Mouse (Mus musculus): Measurements from ENCODE around the gene Stpg4. TPM values are rescaled to one million over a fixed set of nuclear protein-coding genes. Genes with fewer than 3 reads are reported as not detected.

Gene Stpg4
- total and polyA plus RNA-seq, 3 experiments = 0.33 TPM; not detected in 2

GRCm38 (mm10) chr17:87445337-87445916, 17.9 kb upstream of the Stpg4 start:
- peaks cover 53% of the 10 kb centered on the region for H3K4me1 ChIP-seq (ENCODE audit: insufficient read depth, low read depth, low read length)
- no peaks in the 10 kb centered on the region for H3K27me3 ChIP-seq (ENCODE audit: insufficient read depth, low read length)
- H3K9me3 ChIP-seq (replicated peaks) = no peaks in the 10 kb centered on the region
- peaks cover 30% of the 10 kb centered on the region for H3K36me3 ChIP-seq (replicated peaks)
- peak overlapping the region; percentile 84 for H3K4me3 ChIP-seq (ENCODE audit: low read depth, low read length)
- TF ChIP-seq GATA1 (IDR thresholded peaks at IDR 0.05; ENCODE audit: borderline replicate concordance, low read length) (no peak), CTCF (IDR thresholded peaks at IDR 0.05; ENCODE audit: low read depth, low read length) (no peak), GATA2 (IDR thresholded peaks at IDR 0.05; ENCODE audit: borderline replicate concordance, low read depth, low read length) (no peak), POLR2AphosphoS5 (IDR thresholded peaks at IDR 0.05; ENCODE audit: insufficient replicate concordance, low read depth, low read length) (no peak), TAL1 (conservative IDR thresholded peaks at IDR 0.05; ENCODE audit: low read depth, low read length) (no peak)
- DNase-seq (ENCODE audit: low spot score) (no peak), ATAC-seq (ENCODE audit: extremely low read depth, insufficient number of reproducible peaks, low FRiP score, poor library complexity, severe bottlenecking) (no peak)

- peaks cover 52% of the 10 kb centered on the region for H3K4me1 ChIP-seq (ENCODE audit: insufficient read depth, low read depth, low read length)
- TF ChIP-seq TAL1 (conservative IDR thresholded peaks at IDR 0.05; ENCODE audit: low read depth, low read length) (no peak), GATA1 (IDR thresholded peaks at IDR 0.05; ENCODE audit: borderline replicate concordance, low read length) (no peak)
- H3K9me3 ChIP-seq (replicated peaks) = no peaks in the 10 kb centered on the region
- H3K27me3 ChIP-seq (ENCODE audit: insufficient read depth, low read length) = no peaks in the 10 kb centered on the region
- H3K36me3 ChIP-seq (replicated peaks) = peaks cover 35% of the 10 kb centered on the region
- ATAC-seq (ENCODE audit: extremely low read depth, insufficient number of reproducible peaks, low FRiP score, poor library complexity, severe bottlenecking) = no peak
- DNase-seq (ENCODE audit: low spot score) = no peak
- no peak overlapping the region; the same call in 1 of the 2 replicates for H3K4me3 ChIP-seq (ENCODE audit: low read depth, low read length)
Measured at GRCm38 (mm10) chr17:87444763-87445162, 17.2 kb upstream of the Stpg4 start.

- Histone ChIP-seq H3K4me1 (ENCODE audit: insufficient read depth, low read depth, low read length) (peaks cover 37% of the 10 kb centered on the region), H3K27me3 (ENCODE audit: insufficient read depth, low read length) (no peaks in the 10 kb centered on the region), H3K4me3 (ENCODE audit: low read depth, low read length) (no peak overlapping the region), H3K9me3 (replicated peaks) (no peaks in the 10 kb centered on the region), H3K36me3 (replicated peaks) (peaks cover 49% of the 10 kb centered on the region)
- ATAC-seq (ENCODE audit: extremely low read depth, insufficient number of reproducible peaks, low FRiP score, poor library complexity, severe bottlenecking) = no peak
- TF ChIP-seq TAL1 (conservative IDR thresholded peaks at IDR 0.05; ENCODE audit: low read depth, low read length) = no peak
- TF ChIP-seq CTCF (IDR thresholded peaks at IDR 0.05; ENCODE audit: low read depth, low read length) = no peak
- TF ChIP-seq GATA1 (IDR thresholded peaks at IDR 0.05; ENCODE audit: borderline replicate concordance, low read length) = no peak
- TF ChIP-seq GATA2 (IDR thresholded peaks at IDR 0.05; ENCODE audit: borderline replicate concordance, low read depth, low read length) = no peak
- TF ChIP-seq POLR2AphosphoS5 (IDR thresholded peaks at IDR 0.05; ENCODE audit: insufficient replicate concordance, low read depth, low read length) = no peak
- no peak for DNase-seq (ENCODE audit: low spot score)
Measured at GRCm38 (mm10) chr17:87441537-87441936, 14.0 kb upstream of the Stpg4 start.

- no peak for DNase-seq (ENCODE audit: low spot score)
- Histone ChIP-seq H3K36me3 (replicated peaks) (peaks cover 63% of the 10 kb centered on the region), H3K4me1 (ENCODE audit: insufficient read depth, low read depth, low read length) (peaks cover 44% of the 10 kb centered on the region), H3K9me3 (replicated peaks) (no peaks in the 10 kb centered on the region), H3K4me3 (ENCODE audit: low read depth, low read length) (no peak overlapping the region), H3K27me3 (ENCODE audit: insufficient read depth, low read length) (no peaks in the 10 kb centered on the region)
- no peak for TF ChIP-seq CTCF (IDR thresholded peaks at IDR 0.05; ENCODE audit: low read depth, low read length)
- TF ChIP-seq GATA1 (IDR thresholded peaks at IDR 0.05; ENCODE audit: borderline replicate concordance, low read length) = no peak
- no peak for TF ChIP-seq POLR2AphosphoS5 (IDR thresholded peaks at IDR 0.05; ENCODE audit: insufficient replicate concordance, low read depth, low read length)
- no peak for TF ChIP-seq TAL1 (conservative IDR thresholded peaks at IDR 0.05; ENCODE audit: low read depth, low read length)
- no peak for TF ChIP-seq GATA2 (IDR thresholded peaks at IDR 0.05; ENCODE audit: borderline replicate concordance, low read depth, low read length)
- ATAC-seq (ENCODE audit: extremely low read depth, insufficient number of reproducible peaks, low FRiP score, poor library complexity, severe bottlenecking) = no peak
Measured at GRCm38 (mm10) chr17:87439441-87439840, 11.9 kb upstream of the Stpg4 start.

GRCm38 (mm10) chr17:87433929-87434328, 6.4 kb upstream of the Stpg4 start:
- TF ChIP-seq GATA1 (IDR thresholded peaks at IDR 0.05; ENCODE audit: borderline replicate concordance, low read length) = no peak
- TF ChIP-seq CTCF (IDR thresholded peaks at IDR 0.05; ENCODE audit: low read depth, low read length) = no peak
- no peak overlapping the region for H3K4me3 ChIP-seq (ENCODE audit: low read depth, low read length)
- DNase-seq (ENCODE audit: low spot score) (no peak), ATAC-seq (ENCODE audit: extremely low read depth, insufficient number of reproducible peaks, low FRiP score, poor library complexity, severe bottlenecking) (peak; percentile 62)
- H3K4me1 ChIP-seq (ENCODE audit: insufficient read depth, low read depth, low read length) = peaks cover 27% of the 10 kb centered on the region
- H3K27me3 ChIP-seq (ENCODE audit: insufficient read depth, low read length) = no peaks in the 10 kb centered on the region
- H3K9me3 ChIP-seq (replicated peaks) = no peaks in the 10 kb centered on the region
- peaks cover 72% of the 10 kb centered on the region for H3K36me3 ChIP-seq (replicated peaks)

GRCm38 (mm10) chr17:87432743-87433142, 5.2 kb upstream of the Stpg4 start:
- Histone ChIP-seq H3K36me3 (replicated peaks) (peaks cover 75% of the 10 kb centered on the region), H3K9me3 (replicated peaks) (no peaks in the 10 kb centered on the region), H3K4me1 (ENCODE audit: insufficient read depth, low read depth, low read length) (peaks cover 27% of the 10 kb centered on the region), H3K27me3 (ENCODE audit: insufficient read depth, low read length) (no peaks in the 10 kb centered on the region), H3K4me3 (ENCODE audit: low read depth, low read length) (no peak overlapping the region)
- DNase-seq (ENCODE audit: low spot score) = no peak
- TF ChIP-seq TAL1 (conservative IDR thresholded peaks at IDR 0.05; ENCODE audit: low read depth, low read length) = no peak
- no peak for TF ChIP-seq CTCF (IDR thresholded peaks at IDR 0.05; ENCODE audit: low read depth, low read length)
- TF ChIP-seq GATA1 (IDR thresholded peaks at IDR 0.05; ENCODE audit: borderline replicate concordance, low read length) = no peak
- no peak for TF ChIP-seq GATA2 (IDR thresholded peaks at IDR 0.05; ENCODE audit: borderline replicate concordance, low read depth, low read length)
- no peak for TF ChIP-seq POLR2AphosphoS5 (IDR thresholded peaks at IDR 0.05; ENCODE audit: insufficient replicate concordance, low read depth, low read length)
- ATAC-seq (ENCODE audit: extremely low read depth, insufficient number of reproducible peaks, low FRiP score, poor library complexity, severe bottlenecking) = no peak

- DNase-seq (ENCODE audit: low spot score) (no peak), ATAC-seq (ENCODE audit: extremely low read depth, insufficient number of reproducible peaks, low FRiP score, poor library complexity, severe bottlenecking) (no peak)
- peaks cover 24% of the 10 kb centered on the region for H3K4me1 ChIP-seq (ENCODE audit: insufficient read depth, low read depth, low read length)
- H3K36me3 ChIP-seq (replicated peaks) = peaks cover 78% of the 10 kb centered on the region
- no peak overlapping the region for H3K4me3 ChIP-seq (ENCODE audit: low read depth, low read length)
- H3K27me3 ChIP-seq (ENCODE audit: insufficient read depth, low read length) = no peaks in the 10 kb centered on the region
- H3K9me3 ChIP-seq (replicated peaks) = no peaks in the 10 kb centered on the region
- TF ChIP-seq CTCF (IDR thresholded peaks at IDR 0.05; ENCODE audit: low read depth, low read length) (no peak), TAL1 (conservative IDR thresholded peaks at IDR 0.05; ENCODE audit: low read depth, low read length) (no peak), POLR2AphosphoS5 (IDR thresholded peaks at IDR 0.05; ENCODE audit: insufficient replicate concordance, low read depth, low read length) (no peak), GATA2 (IDR thresholded peaks at IDR 0.05; ENCODE audit: borderline replicate concordance, low read depth, low read length) (no peak), GATA1 (IDR thresholded peaks at IDR 0.05; ENCODE audit: borderline replicate concordance, low read length) (no peak)
Measured at GRCm38 (mm10) chr17:87432314-87432713, 4.8 kb upstream of the Stpg4 start.

Measured in G1E (cell line).